In the genomic region with DNA sequence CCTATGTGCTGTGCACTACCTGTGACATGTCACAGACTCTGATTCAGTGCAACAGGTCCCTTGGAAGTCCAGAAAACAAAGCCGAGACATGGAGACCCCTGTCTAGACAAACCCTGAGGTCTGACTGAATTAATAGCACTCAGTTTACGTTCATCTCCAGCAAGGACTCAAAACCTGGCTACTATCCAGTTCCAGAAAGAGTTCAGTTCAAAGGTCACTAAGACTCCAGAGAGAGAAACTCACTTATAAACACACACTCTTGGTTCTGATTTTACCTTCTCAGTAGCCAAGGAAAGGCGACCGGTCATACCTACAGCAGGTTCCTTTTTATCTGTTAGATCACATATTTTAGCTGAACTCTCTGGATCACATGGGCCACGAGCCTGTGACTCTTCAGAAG, we compare ENCODE assay signal across 29 mouse cellular contexts. TPM values are rescaled to one million over a fixed set of nuclear protein-coding genes. Genes with fewer than 3 reads are reported as not detected.
DNase-seq lines count a peak whose midpoint lies in the region; ATAC-seq and TF ChIP-seq lines count a peak whose summit lies in the region.
"Had no signal": no experiment of that assay in that cellular context is flagged by ENCODE, and none has a peak within 500 bp of the region (broad histone marks: within the 10 kb centered on the region; RNA-seq: fewer than 3 reads in every experiment).

No protein-coding gene starts in this region.

- no peaks in the 10 kb centered on the region for H3K9me3 ChIP-seq in lung, embryonic 14.5 days (ENCODE audit: low read depth, low read length)
- H3K9me3 ChIP-seq in kidney, embryonic 16.5 days (ENCODE audit: low read length), result no peaks in the 10 kb centered on the region
- no peaks in the 10 kb centered on the region for H3K9me3 ChIP-seq in forebrain, embryonic 13.5 days (replicated peaks)
- H3K9me3 ChIP-seq: embryonic facial prominence, embryonic 12.5 days; G1E; heart, embryonic 12.5 days; hindbrain, embryonic 10.5 days had no signal

- H3K4me3 ChIP-seq in lung, embryonic 14.5 days (ENCODE audit: low read depth, low read length), result no peak overlapping the region
- no peak overlapping the region for H3K4me3 ChIP-seq in kidney, embryonic 16.5 days (ENCODE audit: low read length)
- no peak overlapping the region for H3K4me3 ChIP-seq in forebrain, embryonic 13.5 days
- H3K4me3 ChIP-seq: embryonic facial prominence, embryonic 12.5 days; heart, embryonic 12.5 days; hindbrain, embryonic 10.5 days had no signal

- DNase-seq in kidney, adult 11 months, result peak; percentile 34
- DNase-seq in kidney, postnatal 10 days, result no peak
- peak; percentile 12 for DNase-seq in lung, embryonic 14.5 days
- DNase-seq in lung, postnatal 25 days (ENCODE audit: low spot score), result no peak
- peak; percentile 32 for DNase-seq in yolk sac, embryonic 10.5 days (ENCODE audit: low spot score)
- no peak for DNase-seq in adrenal gland, postnatal 36 days
- DNase-seq: adrenal gland, postnatal 25 days; B cell, adult 2 months; cerebellum, adult 11 months; cerebellum, adult 8-10 months; cerebellum, postnatal 14 days; embryo, embryonic 11 days; forebrain, postnatal 0 days; gastrocnemius, postnatal 25 days had no signal

- no peaks in the 10 kb centered on the region for H3K36me3 ChIP-seq in lung, embryonic 14.5 days (ENCODE audit: insufficient read depth)
- H3K36me3 ChIP-seq in kidney, embryonic 16.5 days (ENCODE audit: insufficient read depth, low read length), result peaks cover 12% of the 10 kb centered on the region; the same call in 1 of the 2 replicates
- H3K36me3 ChIP-seq in forebrain, embryonic 13.5 days (ENCODE audit: poor library complexity, severe bottlenecking), result no peaks in the 10 kb centered on the region
- H3K36me3 ChIP-seq: embryonic facial prominence, embryonic 12.5 days; G1E; heart, embryonic 12.5 days; hindbrain, embryonic 10.5 days had no signal

- TF ChIP-seq CTCF in lung, embryonic 14.5 days (IDR thresholded peaks at IDR 0.05; ENCODE audit: low read depth), result no peak

- no peak overlapping the region for H3K9ac ChIP-seq in lung, embryonic 14.5 days
- no peak overlapping the region for H3K9ac ChIP-seq in kidney, embryonic 16.5 days (replicated peaks; ENCODE audit: low read length)
- H3K9ac ChIP-seq in forebrain, embryonic 13.5 days, result no peak overlapping the region
- H3K9ac ChIP-seq: embryonic facial prominence, embryonic 12.5 days; forebrain, postnatal 0 days; heart, embryonic 12.5 days; hindbrain, embryonic 14.5 days had no signal

- no peaks in the 10 kb centered on the region for H3K4me1 ChIP-seq in lung, embryonic 14.5 days (ENCODE audit: insufficient read depth)
- peaks cover 56% of the 10 kb centered on the region for H3K4me1 ChIP-seq in kidney, embryonic 16.5 days (ENCODE audit: insufficient read depth, low read length)
- peaks cover 32% of the 10 kb centered on the region for H3K4me1 ChIP-seq in forebrain, embryonic 13.5 days

- no peak overlapping the region for H3K27ac ChIP-seq in lung, embryonic 14.5 days (ENCODE audit: low read depth)
- H3K27ac ChIP-seq in kidney, embryonic 16.5 days (ENCODE audit: low read length), result peak overlapping the region; percentile 40
- H3K27ac ChIP-seq in forebrain, embryonic 13.5 days, result no peak overlapping the region
- H3K27ac ChIP-seq: embryonic facial prominence, embryonic 12.5 days had no signal

- H3K27me3 ChIP-seq in lung, embryonic 14.5 days (ENCODE audit: insufficient read depth, low read length), result no peaks in the 10 kb centered on the region
- H3K27me3 ChIP-seq in kidney, embryonic 16.5 days (ENCODE audit: insufficient read depth, low read length), result no peaks in the 10 kb centered on the region
- H3K27me3 ChIP-seq in forebrain, embryonic 13.5 days, result peaks cover 8% of the 10 kb centered on the region; the same call in 1 of the 2 replicates
- H3K27me3 ChIP-seq: embryonic facial prominence, embryonic 12.5 days had no signal

- H3K4me2 ChIP-seq in lung, embryonic 14.5 days, result no peak overlapping the region
- H3K4me2 ChIP-seq in kidney, embryonic 16.5 days (replicated peaks; ENCODE audit: low read depth, low read length), result no peak overlapping the region
- H3K4me2 ChIP-seq in forebrain, embryonic 13.5 days, result no peak overlapping the region
- H3K4me2 ChIP-seq: embryonic facial prominence, embryonic 12.5 days; heart, embryonic 12.5 days; hindbrain, embryonic 14.5 days had no signal

- ATAC-seq in lung, embryonic 14.5 days (ENCODE audit: insufficient read depth), result no peak
- ATAC-seq in kidney, embryonic 16.5 days (ENCODE audit: low FRiP score, low TSS enrichment), result no peak
- ATAC-seq in forebrain, embryonic 13.5 days, result no peak
- ATAC-seq: CD4-positive, CD25-positive, alpha-beta regulatory T cell, adult 4 months; forebrain, postnatal 0 days had no signal

- 32% methylated on average over 5 of the region's 5 CpGs for WGBS in lung, embryonic 14.5 days
- 31% methylated on average over 5 of the region's 5 CpGs for WGBS in kidney, embryonic 16.5 days
- 85% methylated on average over 5 of the region's 5 CpGs for WGBS in forebrain, embryonic 13.5 days

RNA-seq across cellular contexts. Expression of a gene that starts 43.3 kb away (rescaled TPM):
- polyA plus RNA-seq in lung, embryonic 14.5 days (2014; fragmentation: Nextera tagmentation; extraction: Ambion mirVana), result 0.07 TPM in 1 of 2 replicates, not detected in the other
- 23.8 and 33.2 TPM in 2 replicates for polyA plus RNA-seq in kidney, embryonic 16.5 days (2015; fragmentation: Nextera tagmentation; extraction: Ambion mirVana)
- 0.05 TPM in 1 of 2 replicates, not detected in the other for polyA plus RNA-seq in forebrain, embryonic 13.5 days (2015; fragmentation: Nextera tagmentation; extraction: Ambion mirVana)
- not detected for total RNA-seq in adrenal gland, postnatal 36 days (2021)
- total RNA-seq: adrenal gland, adult 18-20 months; adrenal gland, postnatal 25 days; common myeloid progenitor, adult 5-6 weeks; gastrocnemius, adult 18-20 months; gastrocnemius, postnatal 25 days; granulocyte monocyte progenitor cell, adult 5-6 weeks; heart, adult 8-10 months; heart, postnatal 25 days had no signal
- polyA plus RNA-seq: G1E; heart, embryonic 12.5 days; heart, embryonic 16.5 days had no signal

Comparison
In these comparisons a context has a peak if more than half of its experiments do, and no peak if none do; other contexts are left out.
1. DNase-seq: peak in kidney, adult 11 months (single experiment), lung, embryonic 14.5 days (single experiment) and yolk sac, embryonic 10.5 days (single experiment); none in kidney, postnatal 10 days (single experiment), lung, postnatal 25 days (single experiment) and adrenal gland, postnatal 36 days (0 of 2).
2. RNA of a gene that starts 43.3 kb away (polyA plus RNA-seq): 23.8 to 33.2 TPM in kidney, embryonic 16.5 days; 0.07 TPM in lung, embryonic 14.5 days and 0.05 TPM in forebrain, embryonic 13.5 days; every median in the first group is over 10 times any median in the second.